Mouse (Mus musculus) neutrophil, adult 5-6 weeks (primary cell): ENCODE data around the gene Prkcb. TPM values are rescaled to one million over a fixed set of nuclear protein-coding genes. Genes with fewer than 3 reads are reported as not detected.

Source experiments
- ATAC-seq: fragments of 151-379, 151-347 bp; 2 replicates; pipeline ENCODE4 v1.8.0; 2017; ENCODE audit warnings: mild to moderate bottlenecking, moderate TSS enrichment; ENCODE audit not compliant: insufficient number of reproducible peaks, poor library complexity, low FRiP score, severe bottlenecking; ENCODE audit errors: extremely low read depth
- total RNA-seq: library from RNA; stranded (forward); fragments of 200-1000 nt; gene quantifications from 2 replicates; pipeline ENCODE4 v1.2.3, GENCODE M21; 2017

Gene Prkcb
- total RNA-seq, 1 experiment from 2014 or later, result 446 TPM

- ATAC-seq, result no peak
Observed at GRCm38 (mm10) chr7:122349961-122350360, 61.4 kb downstream of the Prkcb start.

GRCm38 (mm10) chr7:122350741-122351140, 62.2 kb downstream of the Prkcb start:
- ATAC-seq, result no peak

- ATAC-seq, result no peak; the same call in 1 of the 2 replicates
Observed at GRCm38 (mm10) chr7:122351816-122352215, 63.3 kb downstream of the Prkcb start.

GRCm38 (mm10) chr7:122352566-122353277, 64.2 kb downstream of the Prkcb start:
- peak; percentile 28; the same call in 1 of the 2 replicates for ATAC-seq

GRCm38 (mm10) chr7:122353329-122353728, 64.8 kb downstream of the Prkcb start:
- no peak for ATAC-seq

DNA sequence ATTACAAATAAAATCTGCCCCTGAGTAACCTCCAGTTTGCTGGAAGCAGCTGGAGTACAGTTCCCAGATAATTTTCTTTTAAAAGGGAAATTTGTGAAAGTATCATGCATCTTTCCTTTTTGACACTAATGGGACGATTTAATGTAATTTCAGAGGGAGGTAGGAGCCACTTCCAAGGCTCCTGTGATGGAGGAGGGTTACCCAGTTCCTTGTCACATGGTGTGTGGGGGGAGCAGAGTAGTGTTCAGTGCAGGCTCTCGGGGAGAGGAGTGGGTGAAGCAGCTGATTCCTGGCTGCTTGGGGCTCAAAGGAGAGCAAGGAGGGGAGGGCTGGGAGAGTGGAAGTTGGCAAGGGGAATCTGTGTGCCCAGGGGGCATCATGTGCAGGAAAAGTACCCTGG, 68.4 kb downstream of the Prkcb start:
- ATAC-seq, result no peak

DNA sequence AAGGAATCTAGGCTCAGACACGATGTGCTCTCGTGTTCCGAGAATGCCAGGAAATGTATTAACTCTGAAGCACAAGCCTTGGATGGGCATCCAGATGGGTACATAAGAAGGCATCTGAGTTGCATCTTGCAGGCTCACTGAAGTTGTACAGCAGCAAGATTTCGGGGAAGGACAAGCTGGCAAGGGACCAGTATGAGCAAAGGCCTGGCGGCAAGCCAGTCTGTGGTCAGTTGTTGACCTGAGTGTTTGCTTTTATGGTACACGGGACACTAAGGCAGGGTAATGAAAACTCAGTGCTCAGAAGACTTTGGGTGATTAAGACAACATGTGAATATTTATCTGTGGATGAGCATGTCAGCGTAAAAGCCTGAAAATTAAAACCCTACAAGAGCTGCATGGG, 69.3 kb downstream of the Prkcb start:
- ATAC-seq, result no peak

- ATAC-seq, result no peak
Observed at GRCm38 (mm10) chr7:122366635-122367034, 78.1 kb downstream of the Prkcb start.

- ATAC-seq, result no peak
Observed at GRCm38 (mm10) chr7:122367303-122368007, 78.9 kb downstream of the Prkcb start.

- no peak for ATAC-seq
Observed at GRCm38 (mm10) chr7:122370488-122370887, 81.9 kb downstream of the Prkcb start.

DNA sequence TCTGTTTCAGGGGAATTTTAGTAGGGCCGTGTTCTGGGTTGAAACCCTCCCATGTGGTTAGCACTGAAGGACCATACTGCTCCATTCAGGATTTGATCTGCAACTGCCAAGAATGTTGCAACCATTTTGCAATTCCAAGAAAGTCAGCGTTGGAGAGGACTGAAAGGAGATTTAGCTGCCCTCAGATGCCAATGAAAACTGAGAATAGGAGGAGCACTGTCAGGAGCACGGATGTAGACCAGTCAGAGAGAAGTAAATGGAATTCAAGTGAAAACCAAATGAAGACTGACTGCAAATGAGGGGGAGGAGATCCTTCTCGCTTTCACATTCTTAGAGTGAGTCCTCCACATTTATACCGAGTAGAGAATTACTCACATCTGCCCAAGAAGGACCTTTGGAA, 83.4 kb downstream of the Prkcb start:
- no peak for ATAC-seq

GRCm38 (mm10) chr7:122372349-122372748, 83.8 kb downstream of the Prkcb start:
- ATAC-seq, result no peak

DNA sequence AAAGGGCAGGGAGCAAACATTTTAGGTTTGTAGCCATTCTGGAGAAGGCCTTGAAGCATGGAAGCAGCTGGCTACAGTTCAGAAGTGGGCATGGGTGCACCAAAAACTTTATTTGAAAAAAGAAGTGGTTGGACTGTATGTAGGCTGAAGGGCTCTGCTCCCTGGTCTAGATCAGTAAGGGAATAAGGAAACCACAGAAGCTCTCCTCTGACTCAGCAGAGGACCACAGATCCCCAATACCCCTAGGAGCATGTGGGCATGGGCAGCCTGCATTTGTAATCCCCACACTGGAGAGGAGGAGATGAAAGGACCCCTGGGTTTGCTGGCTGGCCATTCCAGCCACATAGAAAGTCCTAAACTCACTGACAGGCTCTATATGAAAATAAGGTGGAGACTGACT, 88.3 kb downstream of the Prkcb start:
- ATAC-seq, result no peak

DNA sequence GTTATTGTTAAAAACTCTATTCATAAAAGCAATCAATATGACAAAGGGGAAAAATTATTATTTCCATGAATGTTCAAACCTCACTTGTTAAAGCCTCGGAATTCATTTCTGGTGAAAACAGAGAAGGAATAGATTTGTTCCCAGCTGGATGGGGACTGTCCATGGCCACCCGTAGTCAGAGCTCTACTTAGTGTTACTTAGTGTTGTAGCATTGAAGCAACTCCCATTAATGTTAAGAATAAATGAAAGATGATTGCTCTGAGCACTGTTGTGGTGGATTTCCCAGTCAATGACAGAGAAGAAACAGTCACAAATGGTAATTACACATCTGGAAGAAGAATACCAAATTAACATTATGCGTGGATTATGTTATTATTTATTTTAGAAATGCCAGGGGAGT, 89.4 kb downstream of the Prkcb start:
- no peak for ATAC-seq

- no peak for ATAC-seq
Observed at GRCm38 (mm10) chr7:122378473-122378872, 89.9 kb downstream of the Prkcb start.

GRCm38 (mm10) chr7:122379292-122379691, 90.7 kb downstream of the Prkcb start:
- ATAC-seq, result no peak

- no peak for ATAC-seq
Observed at GRCm38 (mm10) chr7:122380336-122381130, 92.0 kb downstream of the Prkcb start.

DNA sequence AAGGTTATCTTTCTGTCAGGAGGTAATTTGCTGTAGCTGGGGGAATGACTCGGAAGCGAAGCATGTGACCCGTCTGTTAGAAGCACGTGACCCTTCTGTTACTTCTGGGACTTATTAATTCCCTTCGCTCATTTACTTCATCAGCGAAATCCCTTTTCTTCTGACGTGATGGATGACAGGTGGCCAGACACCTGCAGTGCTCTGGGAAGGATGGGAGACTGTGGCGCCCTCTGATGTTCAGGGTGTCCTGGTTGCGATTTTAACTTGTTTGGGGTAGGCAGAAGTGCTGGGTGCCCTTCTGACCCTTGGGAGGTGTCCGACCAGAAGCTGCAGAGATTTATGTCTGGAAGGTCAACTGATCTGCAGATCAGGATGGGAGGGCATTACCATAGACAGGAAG, 93.0 kb downstream of the Prkcb start:
- no peak for ATAC-seq

DNA sequence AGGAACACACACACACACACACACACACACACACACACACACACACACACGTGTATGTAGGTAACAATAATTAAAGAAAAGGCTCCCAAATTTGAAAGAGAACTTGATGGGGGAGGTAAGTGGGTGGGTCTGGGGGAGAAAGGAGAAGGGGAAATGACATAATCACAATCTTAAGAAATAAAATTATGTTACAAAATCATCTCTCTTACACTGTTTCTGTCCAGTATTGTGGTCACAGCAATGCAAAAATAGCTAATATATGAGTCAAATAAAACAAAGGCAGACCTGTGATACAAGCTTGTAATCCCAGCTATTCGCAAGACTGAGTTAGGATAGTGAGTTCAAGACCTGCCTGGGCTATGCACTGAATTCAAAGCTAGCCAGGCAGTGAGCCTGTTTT, 94.7 kb downstream of the Prkcb start:
- ATAC-seq, result no peak

DNA sequence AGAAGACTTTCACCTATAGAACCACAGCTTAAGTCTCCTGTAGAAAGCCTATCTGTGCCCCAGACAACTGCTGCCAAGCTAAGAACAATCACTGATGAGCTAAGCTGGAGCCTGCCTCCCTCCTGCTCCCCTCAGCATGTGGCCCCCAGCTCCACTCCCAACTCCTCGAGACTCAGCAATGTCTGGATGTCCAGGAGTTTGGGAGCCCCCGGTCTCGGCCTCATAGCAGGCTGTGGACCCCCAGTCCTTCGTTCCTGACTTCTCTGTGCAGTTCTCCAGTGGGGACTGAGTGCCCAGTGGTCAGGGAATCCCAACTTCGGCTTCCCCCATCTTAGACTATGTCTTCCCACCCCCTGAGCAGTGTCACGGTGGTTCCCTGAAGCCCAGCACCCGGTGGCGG, 96.3 kb downstream of the Prkcb start:
- ATAC-seq, result no peak
